Mouse (Mus musculus) thymus, adult 2 months (tissue): ENCODE measurements around the gene Tex19.1.

Source experiments
- CTCF ChIP-seq: fragments of 200-500 bp; IDR thresholded peaks from 2 replicates; pipeline ENCODE4 v1.5.1; 2012; ENCODE audit warnings: mild to moderate bottlenecking, control low read depth, low read length, moderate library complexity, borderline replicate concordance; ENCODE audit not compliant: control insufficient read depth, poor library complexity, insufficient read depth; ENCODE audit errors: extremely low read depth
- POLR2A ChIP-seq: fragments of 200-500 bp; IDR thresholded peaks from 2 replicates; pipeline ENCODE4 v1.6.1; 2012; ENCODE audit warnings: mild to moderate bottlenecking, low read length, control low read depth, moderate library complexity; ENCODE audit not compliant: control insufficient read depth, poor library complexity, insufficient read depth; ENCODE audit errors: extremely low read depth

GRCm38 (mm10) chr11:121112091-121112775, 33.7 kb upstream of the Tex19.1 start:
- no peak for TF ChIP-seq CTCF
- no peak for TF ChIP-seq POLR2A
